Mouse (Mus musculus) adrenal gland (tissue): Measurements from ENCODE around the gene Ankrd33b.

Experiments
- intact Hi-C: fragments of 180-260 bp; cut with DNase I; formaldehyde crosslinking; loops from one replicate; pipeline ENCODE4 v1.15.1; 2025

The Ankrd33b gene

DNA sequence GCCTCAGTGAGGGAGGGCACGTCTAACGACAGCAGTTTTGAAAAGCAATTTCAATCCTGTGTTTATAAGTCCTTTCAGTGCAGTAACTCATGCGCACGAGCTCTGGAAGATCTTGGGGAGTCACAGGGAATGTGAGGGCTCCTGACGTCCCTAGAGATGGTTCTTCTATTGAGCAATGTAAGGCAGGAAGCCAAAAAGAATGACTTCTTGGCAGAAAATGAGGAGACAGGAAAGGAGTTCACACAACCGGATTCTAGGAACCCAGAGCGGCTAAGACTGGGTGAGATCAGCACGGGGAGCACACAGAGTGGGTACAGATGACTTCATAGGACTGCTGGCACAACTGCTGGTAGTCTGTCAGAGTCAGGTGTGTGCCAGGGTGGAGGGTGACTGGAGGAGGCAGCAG lies 25.0 kb downstream of the Ankrd33b start:
- intact Hi-C loops, result no loop called here

DNA sequence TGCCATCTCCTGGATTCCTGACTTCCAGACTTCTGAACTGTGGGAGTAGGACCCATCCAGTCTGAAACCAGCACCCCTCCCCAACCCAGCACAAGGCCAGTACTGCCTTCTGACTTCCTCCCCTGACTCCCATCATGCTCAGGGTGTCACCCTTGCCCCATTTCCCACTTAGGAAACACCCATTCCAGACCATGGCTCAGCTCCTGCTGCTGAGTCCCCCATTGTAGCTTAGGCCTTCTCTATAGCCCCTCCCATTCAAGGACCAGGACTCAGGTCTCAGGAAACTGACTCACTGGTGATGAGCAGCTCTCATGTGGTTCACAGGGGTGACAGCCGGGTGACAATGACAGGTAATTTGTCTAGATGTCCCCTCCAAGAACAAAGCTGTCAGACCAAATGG lies 25.5 kb downstream of the Ankrd33b start:
- intact Hi-C loops, result no loop called here

DNA sequence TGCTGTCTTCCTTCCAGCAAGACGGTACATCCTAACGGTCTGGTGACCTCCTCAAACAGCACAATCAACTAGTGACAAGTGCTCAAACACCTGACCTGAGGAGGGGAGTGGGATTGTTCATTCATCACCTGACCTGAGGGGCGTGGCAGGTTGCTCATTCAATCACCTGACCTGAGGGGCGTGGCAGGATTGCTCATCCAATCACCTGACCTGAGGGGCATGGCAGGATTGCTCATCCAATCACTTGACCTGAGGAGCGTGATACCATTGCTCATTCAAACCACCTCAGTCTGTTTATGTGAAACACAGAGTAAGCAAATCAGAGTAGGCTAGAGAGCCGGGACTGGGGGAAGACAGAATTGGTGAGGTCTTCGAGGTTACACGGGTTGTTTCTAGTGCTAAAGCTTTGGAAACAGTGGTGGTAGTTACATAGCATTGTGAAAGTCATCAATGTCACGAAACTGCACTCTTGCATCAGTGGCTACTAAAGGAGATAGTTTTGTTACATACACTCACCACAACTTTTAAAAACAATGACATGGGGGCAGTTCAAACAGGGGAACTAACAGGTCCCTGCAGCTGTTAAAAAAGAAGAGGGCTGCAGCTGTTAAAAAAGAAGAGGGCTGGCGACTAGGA lies 28.8 kb downstream of the Ankrd33b start:
- intact Hi-C loops, result no loop called here

DNA sequence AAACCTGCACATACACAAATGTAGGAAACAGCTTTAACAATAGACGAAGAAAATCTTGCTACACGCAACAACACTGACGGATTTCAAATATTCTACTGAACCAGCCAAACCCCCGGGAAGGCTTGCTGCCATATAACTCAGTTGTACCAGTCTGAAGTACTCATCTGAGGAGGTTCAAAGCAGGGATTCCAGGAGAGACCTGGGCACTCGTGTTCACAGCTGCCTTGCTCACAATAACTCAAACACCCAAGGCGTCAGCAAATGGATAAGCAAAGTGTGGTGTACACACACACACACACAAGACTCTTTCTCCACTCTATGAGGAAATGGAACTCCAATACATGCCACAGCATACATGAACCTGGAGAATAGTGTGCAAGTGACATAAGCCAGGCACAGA lies 29.5 kb downstream of the Ankrd33b start:
- intact Hi-C loops, result no loop called here

DNA sequence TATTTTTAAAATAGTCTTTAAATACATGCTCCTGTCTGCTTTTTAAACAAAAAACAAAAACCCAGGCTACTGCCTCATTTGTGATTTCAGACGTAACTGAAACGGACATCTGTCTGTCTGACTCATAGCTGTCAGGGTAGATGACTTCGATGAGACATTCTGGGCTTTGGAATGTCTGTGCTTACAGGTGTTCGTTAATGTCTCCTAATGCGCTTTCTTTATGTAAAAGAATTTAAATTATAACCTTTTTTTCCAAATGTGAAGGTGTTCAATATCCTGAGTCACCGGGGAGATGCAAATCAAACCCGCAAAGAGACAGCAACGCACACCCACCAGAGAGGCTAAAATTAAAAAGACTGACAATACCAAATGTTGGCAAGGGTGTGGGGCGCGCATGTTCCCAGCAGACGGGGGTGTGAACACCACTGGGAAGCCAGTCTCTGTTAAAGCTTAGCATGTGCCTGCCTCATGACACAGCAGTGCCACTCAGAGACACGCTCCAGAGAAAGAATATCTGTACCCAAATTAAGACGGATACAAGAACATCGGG lies 30.3 kb downstream of the Ankrd33b start:
- intact Hi-C loops, result no loop called here

DNA sequence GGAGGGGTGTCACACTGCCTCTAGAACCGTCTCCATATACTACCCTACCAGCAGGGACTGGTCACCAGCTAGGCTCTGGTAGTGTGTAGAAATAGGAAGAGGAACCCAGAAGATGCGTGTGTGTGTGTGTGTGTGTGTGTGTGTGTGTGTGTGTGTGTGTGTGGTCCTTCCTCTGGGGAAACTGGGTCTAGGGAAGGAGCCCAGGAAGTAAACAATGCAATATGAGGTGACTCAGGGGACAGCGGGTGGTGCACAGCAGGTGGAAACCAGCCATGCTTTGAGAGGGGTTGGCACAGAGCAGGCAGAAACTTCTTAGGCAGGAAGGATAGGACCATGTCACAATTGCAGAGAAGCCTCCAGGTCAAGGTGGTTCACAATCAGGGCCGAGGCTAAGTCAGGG lies 30.8 kb downstream of the Ankrd33b start:
- intact Hi-C loops, result no loop called here

DNA sequence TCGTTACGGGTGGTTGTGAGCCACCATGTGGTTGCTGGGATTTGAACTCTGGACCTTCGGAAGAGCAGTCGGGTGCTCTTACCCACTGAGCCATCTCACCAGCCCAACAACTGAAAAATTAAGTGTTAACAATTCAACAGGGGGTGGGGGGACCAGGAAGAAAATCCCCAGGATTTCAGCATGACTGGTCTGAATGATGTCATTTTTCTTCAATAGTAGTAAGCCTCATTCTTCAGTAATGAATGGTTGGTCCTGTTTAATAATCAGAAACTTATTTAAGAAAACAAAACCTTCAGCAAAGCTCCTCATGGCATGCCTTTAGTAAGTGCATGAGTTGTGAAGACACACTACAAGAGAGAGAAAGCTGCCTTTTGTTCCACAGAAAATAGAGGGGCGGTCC lies 32.7 kb downstream of the Ankrd33b start:
- intact Hi-C loops, result no loop called here

DNA sequence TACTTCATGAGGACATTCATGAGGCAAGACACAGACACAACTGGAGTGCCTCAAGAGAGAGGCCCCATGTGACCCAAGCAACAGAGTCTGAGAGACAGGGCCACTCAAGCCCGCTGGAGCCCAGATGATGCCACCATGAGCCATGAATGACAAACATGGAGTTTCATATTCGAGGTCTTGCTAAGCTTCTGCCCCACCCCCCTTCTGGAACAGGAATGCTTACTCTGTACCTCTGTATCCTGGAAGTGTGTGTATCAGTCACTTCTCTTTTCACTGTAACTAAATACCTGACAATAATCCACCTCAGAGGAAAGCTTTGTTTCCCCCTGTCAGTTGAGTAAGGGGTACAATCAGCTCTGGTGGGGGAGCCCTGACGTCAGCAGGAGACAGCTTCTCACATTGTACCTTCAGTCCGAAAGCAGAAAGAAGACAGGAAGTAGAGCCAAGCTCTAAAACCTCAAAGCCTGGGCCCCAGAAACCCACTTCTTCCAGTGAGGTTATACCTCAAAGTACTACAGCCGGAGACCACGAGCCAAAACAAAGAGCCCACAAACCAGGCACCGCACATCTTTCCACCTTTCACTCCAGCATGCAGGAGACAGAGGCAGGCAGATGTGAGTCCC lies 34.9 kb downstream of the Ankrd33b start:
- intact Hi-C loops, result no loop called here

DNA sequence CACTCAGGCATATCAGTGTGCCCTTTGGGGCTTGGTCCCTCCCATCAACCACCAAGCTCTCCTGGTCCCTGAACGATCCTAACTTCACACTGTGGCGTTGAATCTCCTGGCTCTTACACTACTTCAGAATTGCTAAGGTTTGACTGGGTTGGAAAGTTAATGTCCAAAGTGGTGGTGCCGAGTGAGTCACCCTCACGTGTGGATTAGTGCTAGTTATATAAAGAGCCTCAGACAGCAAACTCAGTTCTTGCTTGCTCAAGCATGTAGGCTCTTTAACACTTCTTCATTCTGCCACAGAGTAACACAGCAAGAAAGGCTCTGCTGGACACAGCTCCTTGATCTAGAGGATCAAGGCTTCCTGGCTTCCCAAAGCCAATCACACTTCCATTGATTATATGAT lies 35.8 kb downstream of the Ankrd33b start:
- intact Hi-C loops, result no loop called here

DNA sequence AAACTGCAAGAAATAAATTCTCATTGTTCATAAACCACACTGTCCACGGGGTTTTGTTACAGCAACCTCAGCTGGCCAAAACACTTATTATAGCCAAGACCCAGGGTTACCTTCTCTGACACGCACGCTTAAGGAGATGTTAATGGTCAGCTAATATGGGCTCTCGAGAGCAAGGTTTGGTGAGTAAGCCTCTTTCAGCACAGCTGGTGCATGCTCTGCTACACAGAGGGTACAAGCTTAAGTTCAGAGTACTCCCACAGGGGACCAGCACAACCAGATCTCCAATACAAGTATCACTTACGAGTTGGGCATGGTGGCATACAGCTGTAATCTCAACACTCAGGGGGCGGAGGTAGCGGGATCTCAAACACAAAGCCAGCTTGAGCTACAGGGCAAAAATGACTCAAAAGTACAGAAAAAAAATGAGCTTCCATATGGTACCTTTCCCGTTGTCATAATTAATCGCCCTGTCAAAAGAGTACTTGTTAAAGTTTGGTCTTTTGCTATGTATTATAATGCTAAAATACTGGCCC lies 39.4 kb downstream of the Ankrd33b start:
- intact Hi-C loops, result no loop called here

DNA sequence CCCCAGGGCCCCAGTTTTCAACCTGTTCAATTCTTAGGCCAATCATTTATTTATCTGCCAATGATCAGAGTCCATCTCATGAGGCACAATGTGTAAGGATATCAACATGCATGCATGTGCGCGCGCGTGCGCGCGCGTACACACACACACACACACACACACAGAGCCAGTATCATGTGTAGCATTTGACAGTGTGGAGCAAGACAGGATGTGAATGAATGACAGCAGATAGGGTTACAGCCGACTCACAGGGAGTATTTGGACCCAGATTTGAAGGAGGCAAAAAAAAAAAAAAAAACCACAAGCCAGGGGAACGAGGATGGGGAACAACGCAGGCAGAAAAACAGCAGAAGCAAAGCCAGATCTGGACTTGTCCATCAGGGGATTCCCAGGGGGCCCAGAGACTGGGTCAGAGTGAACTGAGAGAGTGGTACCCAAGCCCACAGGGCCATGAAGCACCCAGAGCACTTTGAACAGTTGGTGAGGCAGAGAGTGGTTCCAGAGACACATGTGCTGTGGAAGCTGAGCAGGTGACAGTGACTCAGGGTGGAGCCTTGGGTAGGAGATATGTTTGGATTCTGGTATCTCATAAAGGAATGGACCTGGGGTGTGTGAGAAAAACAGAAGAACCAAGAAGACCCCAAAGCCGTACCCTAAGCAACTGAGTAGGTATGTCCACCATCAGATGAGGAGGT lies 41.7 kb downstream of the Ankrd33b start:
- intact Hi-C loops, result no loop called here

DNA sequence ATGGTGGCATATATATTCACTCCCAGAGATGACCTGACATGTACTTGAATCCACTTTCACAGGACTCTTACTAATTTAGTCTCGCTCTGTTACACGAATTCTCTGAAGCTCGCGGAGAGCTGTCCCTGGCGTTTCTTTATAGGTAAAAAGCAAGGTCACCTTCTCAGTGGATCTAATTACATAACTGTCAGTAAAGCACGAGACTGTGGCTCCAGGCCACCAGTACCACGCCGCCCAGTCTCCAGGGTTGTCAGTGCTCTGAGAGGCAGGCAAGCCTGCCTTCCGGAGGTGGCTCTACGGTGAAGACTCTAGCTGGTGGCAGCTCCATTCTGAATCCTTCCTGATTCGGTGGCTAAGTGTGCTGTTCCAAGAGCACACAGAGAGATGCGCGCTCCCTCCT lies 43.0 kb downstream of the Ankrd33b start:
- intact Hi-C loops, result no loop called here

DNA sequence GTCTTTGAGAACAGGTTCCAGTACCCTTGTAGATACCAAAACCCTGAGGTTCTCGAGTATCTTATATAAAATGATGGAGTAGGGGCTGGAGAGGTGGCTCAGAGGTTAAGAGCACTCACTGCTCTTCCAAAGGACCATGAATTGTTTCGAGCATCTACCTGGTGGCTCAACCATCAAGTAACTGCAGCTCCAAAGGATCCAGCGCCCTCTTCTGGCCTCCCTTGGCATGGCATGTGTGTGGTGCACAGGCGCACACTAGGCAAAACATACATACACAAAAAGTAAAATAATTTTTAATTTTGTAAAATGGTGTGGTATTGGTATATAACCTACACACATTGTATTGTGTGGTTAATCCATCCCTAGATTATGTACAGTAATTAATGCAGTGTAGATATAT lies 43.8 kb downstream of the Ankrd33b start:
- intact Hi-C loops, result no loop called here

DNA sequence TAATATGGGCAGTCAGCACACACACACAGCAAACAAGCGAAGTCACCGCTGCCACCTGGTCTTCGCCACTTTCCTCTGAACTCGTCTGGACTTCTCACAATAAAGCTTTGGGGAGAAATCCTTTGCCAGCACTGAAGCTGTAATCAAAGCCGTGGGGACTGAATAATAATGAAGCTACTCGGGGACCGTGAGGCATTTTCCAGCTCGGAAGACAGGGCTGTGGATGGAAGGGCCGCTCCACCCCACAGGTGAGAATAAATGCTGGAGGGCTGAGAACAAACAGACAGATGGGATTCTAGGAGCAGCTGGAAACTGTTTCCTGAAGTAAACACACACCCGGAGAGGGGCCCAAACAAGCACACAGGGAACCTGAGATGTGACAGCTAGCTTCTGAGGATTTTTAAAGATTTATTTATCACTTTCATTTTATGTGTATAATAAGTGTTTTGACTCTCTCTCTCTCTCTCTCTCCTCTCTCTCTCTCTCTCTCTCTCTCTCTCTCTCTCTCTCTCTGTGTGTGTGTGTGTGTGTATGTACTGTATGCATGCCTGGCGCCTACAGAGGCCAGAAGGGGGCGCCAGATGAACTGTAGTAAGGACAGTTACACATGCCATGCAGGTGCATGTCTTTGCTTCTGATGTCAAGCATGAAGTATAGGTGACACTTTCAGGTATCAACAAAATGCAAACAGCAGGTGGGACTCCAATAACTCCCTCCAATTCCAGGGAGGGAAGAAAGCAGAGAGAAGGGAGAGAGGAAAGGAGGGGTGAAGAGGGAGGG lies 46.7 kb downstream of the Ankrd33b start:
- intact Hi-C loops, result no loop called here

DNA sequence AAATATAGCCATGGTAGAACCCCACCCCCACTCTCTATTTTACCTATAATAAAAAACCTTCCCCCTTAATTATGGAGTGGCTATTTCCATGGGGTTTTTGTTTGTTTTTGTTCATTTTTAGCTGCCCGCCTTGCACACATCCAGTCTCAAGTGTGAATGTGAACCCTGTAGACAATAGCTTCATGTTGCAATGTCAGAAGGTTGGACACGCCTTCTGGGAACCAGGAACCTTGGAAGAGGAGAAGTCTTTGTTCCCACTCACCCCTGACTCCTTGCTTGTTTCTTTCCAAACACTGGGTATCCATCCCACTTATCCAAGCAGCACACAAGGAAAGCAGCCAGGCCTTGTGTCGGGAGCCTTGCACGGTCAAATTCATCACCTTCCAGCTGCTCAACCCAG lies 48.5 kb downstream of the Ankrd33b start:
- intact Hi-C loops, result no loop called here

DNA sequence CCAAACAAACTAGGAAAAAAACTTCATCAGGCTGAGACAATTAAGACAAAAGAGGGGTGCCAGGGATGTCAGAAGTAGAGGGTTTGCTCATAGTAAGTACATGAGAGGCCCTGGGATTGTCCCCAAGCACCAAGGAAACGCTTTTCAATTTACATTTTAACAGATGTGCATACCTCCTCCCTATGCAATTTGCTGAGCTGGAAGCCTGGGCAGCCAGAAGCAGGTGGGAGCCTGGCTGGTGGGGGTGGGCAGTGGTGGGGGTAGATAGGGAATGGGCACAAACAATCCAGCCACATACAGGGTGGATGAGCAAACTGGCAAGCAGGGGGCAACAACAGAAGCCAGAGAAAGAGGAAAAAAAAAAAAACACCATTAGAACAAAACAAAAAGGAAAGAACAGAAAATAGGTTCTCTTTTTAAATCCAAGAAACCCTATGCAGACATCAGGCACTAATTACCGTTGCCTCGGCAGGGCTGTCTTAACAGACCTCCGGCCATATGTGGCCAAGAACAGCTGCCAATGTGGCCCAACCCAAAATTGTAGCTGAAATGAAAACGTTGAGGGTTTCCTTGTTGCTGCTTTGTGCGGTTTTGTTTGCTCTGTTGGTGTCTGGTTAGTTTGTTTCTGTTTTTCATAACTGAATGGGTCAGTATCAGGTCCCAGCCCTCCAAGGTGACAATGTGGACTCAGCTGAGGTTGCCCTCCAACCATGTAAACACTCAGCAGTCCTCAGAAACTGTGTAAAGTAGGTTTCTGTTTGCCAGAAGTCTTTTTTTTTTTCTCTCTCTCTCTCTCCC lies 49.2 kb downstream of the Ankrd33b start:
- intact Hi-C loops, result no loop called here

DNA sequence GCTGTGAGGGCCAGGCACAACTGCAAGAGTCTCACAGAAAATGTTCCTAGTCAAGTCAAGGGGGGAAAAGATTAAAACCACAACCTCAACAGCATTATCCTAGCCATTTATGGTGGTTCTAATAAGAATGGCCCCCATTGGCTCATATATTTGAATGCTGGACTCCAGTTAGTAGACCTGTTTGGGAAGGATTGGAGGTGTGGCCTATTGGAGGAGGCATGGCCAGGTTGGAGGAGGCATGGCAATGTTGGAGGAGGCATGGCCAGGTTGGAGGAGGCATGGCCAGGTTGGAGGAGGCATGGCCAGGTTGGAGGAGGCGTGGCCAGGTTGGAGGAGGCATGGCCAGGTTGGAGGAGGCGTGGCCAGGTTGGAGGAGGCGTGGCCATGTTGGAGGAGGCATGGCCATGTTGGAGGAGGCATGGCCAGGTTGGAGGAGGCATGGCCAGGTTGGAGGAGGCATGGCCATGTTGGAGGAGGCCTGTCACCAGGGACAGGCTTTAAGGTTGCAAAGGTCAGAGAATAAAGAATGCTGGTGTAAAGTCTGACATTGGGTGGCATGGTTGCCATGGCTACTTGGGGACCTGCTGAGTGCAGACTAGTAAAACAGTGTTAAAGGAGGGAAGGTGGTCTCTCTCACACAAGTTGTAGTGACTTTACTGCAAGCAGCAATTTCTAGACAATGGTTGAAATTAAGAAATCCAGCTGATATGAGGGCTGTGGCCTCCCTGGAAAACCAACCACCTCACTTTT lies 50.3 kb downstream of the Ankrd33b start:
- intact Hi-C loops, result loop anchor here (2.0 kb wide), 1 partner anchor 268 kb away; no protein-coding TSS in a partner anchor

DNA sequence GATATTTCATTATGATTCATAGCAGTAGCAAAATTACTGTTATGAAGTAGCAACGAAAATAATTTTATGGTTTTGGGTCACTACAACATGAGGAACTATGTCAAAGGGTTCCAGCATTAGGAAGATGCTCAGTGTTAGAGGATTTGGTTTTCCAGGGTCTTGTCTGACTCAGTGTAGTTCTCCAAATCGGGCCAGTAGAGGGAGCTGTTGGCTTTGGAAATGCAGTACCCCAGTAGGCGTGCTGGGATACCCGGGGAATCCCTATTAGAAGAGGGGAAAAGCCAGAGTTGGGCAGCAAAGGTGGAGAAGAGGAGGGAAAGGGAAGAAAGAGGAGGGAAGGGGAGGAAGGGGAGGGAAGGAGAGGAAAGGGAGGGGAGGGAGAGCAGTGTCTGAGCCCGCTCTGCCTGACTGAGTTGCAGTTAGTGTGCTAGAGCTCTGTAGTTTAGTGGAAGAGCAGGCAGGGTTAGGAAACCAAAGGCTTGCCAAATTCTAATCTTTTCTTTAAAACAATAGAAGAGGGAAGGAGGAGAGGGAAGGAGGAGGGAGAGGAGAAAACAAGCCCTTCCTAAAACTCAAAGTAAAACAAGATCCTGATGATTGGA lies 51.8 kb downstream of the Ankrd33b start:
- intact Hi-C loops, result loop anchor here (2.0 kb wide), 2 partner anchors 127 to 269 kb away; no protein-coding TSS in a partner anchor

DNA sequence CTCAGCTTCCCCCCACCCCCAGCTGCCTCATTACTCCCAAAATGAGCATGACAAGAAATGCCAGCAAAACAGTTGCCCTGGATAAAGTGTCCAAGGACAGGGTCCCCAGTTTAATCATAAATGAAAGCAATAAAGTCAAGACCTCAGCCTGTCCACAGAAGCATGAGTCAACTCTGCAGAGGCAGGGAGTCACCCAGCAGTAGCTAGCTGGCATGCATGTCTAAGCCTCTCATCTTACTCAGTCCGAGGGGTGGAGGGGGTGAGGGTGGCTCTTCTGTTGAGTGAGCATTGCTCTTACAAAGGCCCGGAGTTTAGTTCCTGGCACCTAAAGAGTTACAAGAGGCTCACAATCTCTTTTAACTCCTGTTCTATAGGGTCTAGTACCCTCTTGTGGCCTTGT lies 55.5 kb downstream of the Ankrd33b start:
- intact Hi-C loops, result no loop called here
